Mouse (Mus musculus) lung, embryonic 15.5 days (tissue): Measurements from ENCODE around the gene Pla2g15. TPM values are rescaled to one million over a fixed set of nuclear protein-coding genes. Genes with fewer than 3 reads are reported as not detected.

ENCODE experiments used
- ATAC-seq: fragments of 200-750 bp; cut with Nextera tagmentation; 2 replicates; pipeline ENCODE4 v1.8.0; 2017; ENCODE audit warnings: moderate number of reproducible peaks, borderline replicate concordance; ENCODE audit not compliant: low FRiP score, low TSS enrichment; ENCODE audit errors: extremely low read depth
- H3K27ac ChIP-seq: fragments of 300-500 bp; sonication (generic); 2 replicates; pipeline ENCODE4 v1.5.1; 2015; ENCODE audit warnings: moderate library complexity, mild to moderate bottlenecking, inconsistent platforms
- H3K27me3 ChIP-seq: fragments of 300-500 bp; sonication (generic); 2 replicates; pipeline ENCODE4 v1.6.1; 2015; ENCODE audit warnings: inconsistent platforms
- H3K36me3 ChIP-seq: fragments of 300-500 bp; sonication (generic); 2 replicates; pipeline ENCODE4 v1.6.1; 2015; ENCODE audit warnings: inconsistent platforms
- H3K4me1 ChIP-seq: fragments of 300-500 bp; sonication (generic); 2 replicates; pipeline ENCODE4 v1.6.1; 2015; ENCODE audit warnings: inconsistent platforms
- H3K4me2 ChIP-seq: fragments of 300-500 bp; sonication (generic); 2 replicates; pipeline ENCODE4 v1.6.1; 2015; ENCODE audit warnings: inconsistent platforms, mild to moderate bottlenecking, moderate library complexity
- H3K4me3 ChIP-seq: fragments of 300-500 bp; sonication (generic); 2 replicates; pipeline ENCODE4 v1.5.1; 2015; ENCODE audit warnings: mild to moderate bottlenecking, inconsistent platforms
- H3K9ac ChIP-seq: fragments of 300-500 bp; sonication (generic); 2 replicates; pipeline ENCODE4 v1.6.1; 2015; ENCODE audit warnings: inconsistent platforms
- H3K9me3 ChIP-seq: fragments of 300-500 bp; sonication (generic); 2 replicates; pipeline ENCODE4 v1.6.1; 2016; ENCODE audit warnings: inconsistent platforms
- WGBS: fragments of 180-500 bp; shearing (Covaris S2); methylation state at CpG from one replicate; pipeline ENCODE4 v1.1.7; 2015; 5-methylcytosine and 5-hydroxymethylcytosine counted together
- polyA plus RNA-seq: library from polyadenylated mRNA; unstranded; fragments of >200 nt; fragmentation: Nextera tagmentation; extraction: Ambion mirVana; gene quantifications from 2 replicates; pipeline ENCODE4 v1.2.1, GENCODE M21; 2015

Pla2g15 gene
- polyA plus RNA-seq, 1 experiment from 2014 or later, result 13.7 TPM

- H3K4me3 ChIP-seq, result peak within 1 kb of the TSS; percentile 54
- WGBS, result 1% methylated on average over 86 of the region's 86 CpGs
- H3K36me3 ChIP-seq, result peaks cover 14% of the 10 kb centered on the region
- H3K27me3 ChIP-seq, result peaks cover 37% of the 10 kb centered on the region
- H3K9ac ChIP-seq, result peak within 1 kb of the TSS; percentile 58
- peaks cover 24% of the 10 kb centered on the region for H3K4me1 ChIP-seq
- no peaks in the 10 kb centered on the region for H3K9me3 ChIP-seq
- H3K27ac ChIP-seq, result peak within 1 kb of the TSS; percentile 91
- peak within 1 kb of the TSS; percentile 79 for H3K4me2 ChIP-seq
- peak; percentile 62 for ATAC-seq
These were observed 13.8 kb upstream of the Pla2g15 start, which contains the start of gene Esrp2 for GRCm38 (mm10) chr8:106136156-106137130. TSS of gene Esrp2 (minus strand) at chr8:106136974.

GRCm38 (mm10) chr8:106137218-106137905, 12.8 kb upstream of the Pla2g15 start:
- Histone ChIP-seq H3K4me3 (peak overlapping the region; percentile 54), H3K27ac (peak overlapping the region; percentile 91), H3K9ac (peak overlapping the region; percentile 48), H3K4me2 (peak overlapping the region; percentile 79), H3K36me3 (peaks cover 4% of the 10 kb centered on the region), H3K27me3 (peaks cover 37% of the 10 kb centered on the region), H3K4me1 (peaks cover 24% of the 10 kb centered on the region), H3K9me3 (no peaks in the 10 kb centered on the region)
- WGBS, result 6% methylated on average over 22 of the region's 22 CpGs
- ATAC-seq, result no peak

- Histone ChIP-seq H3K9ac (peak overlapping the region; percentile 48), H3K4me1 (peaks cover 24% of the 10 kb centered on the region), H3K4me3 (peak overlapping the region; percentile 54), H3K27me3 (peaks cover 37% of the 10 kb centered on the region), H3K36me3 (no peaks in the 10 kb centered on the region), H3K9me3 (no peaks in the 10 kb centered on the region), H3K27ac (peak overlapping the region; percentile 91), H3K4me2 (peak overlapping the region; percentile 79)
- WGBS, result under 1% methylated on average over 24 of the region's 24 CpGs
- peak; percentile 33 for ATAC-seq
These were observed 12.2 kb upstream of the Pla2g15 start for GRCm38 (mm10) chr8:106137906-106138477.

DNA sequence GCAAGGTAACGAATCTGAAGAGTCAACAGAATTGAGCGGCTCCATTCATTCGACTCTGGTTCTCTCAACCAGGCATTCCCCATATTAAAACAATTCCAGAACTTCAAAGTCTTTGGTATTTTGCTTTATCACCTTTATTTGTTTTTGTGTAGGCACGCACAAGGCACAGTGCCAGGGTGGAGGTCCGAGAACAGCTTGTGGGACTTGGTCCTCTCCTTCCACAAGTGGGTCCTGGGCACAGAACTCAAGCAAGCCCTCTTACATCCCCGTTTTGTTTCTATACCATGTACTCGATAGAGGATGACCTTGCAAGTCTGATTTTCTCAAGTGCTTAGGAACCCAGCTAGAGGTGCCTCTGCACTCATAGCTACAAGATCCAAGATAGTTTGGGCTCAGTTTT, 11.6 kb upstream of the Pla2g15 start:
- H3K4me2 ChIP-seq, result peak overlapping the region; percentile 79
- H3K27me3 ChIP-seq, result peaks cover 37% of the 10 kb centered on the region
- ATAC-seq, result no peak
- H3K9ac ChIP-seq, result peak overlapping the region; percentile 48
- no peaks in the 10 kb centered on the region for H3K9me3 ChIP-seq
- H3K27ac ChIP-seq, result peak overlapping the region; percentile 91
- WGBS, result 11% methylated on average over 7 of the region's 7 CpGs
- peaks cover 19% of the 10 kb centered on the region for H3K4me1 ChIP-seq
- peak overlapping the region; percentile 54 for H3K4me3 ChIP-seq
- H3K36me3 ChIP-seq, result no peaks in the 10 kb centered on the region

- Histone ChIP-seq H3K27ac (no peak overlapping the region), H3K9ac (no peak overlapping the region), H3K4me3 (no peak overlapping the region), H3K9me3 (no peaks in the 10 kb centered on the region), H3K4me2 (no peak overlapping the region), H3K4me1 (peaks cover 11% of the 10 kb centered on the region), H3K27me3 (peaks cover 29% of the 10 kb centered on the region), H3K36me3 (no peaks in the 10 kb centered on the region)
- ATAC-seq, result no peak
- WGBS, result 55% methylated on average over 5 of the region's 5 CpGs
These were observed 10.0 kb upstream of the Pla2g15 start for GRCm38 (mm10) chr8:106140191-106140590.

GRCm38 (mm10) chr8:106140769-106141168, 9.4 kb upstream of the Pla2g15 start:
- H3K27ac ChIP-seq, result no peak overlapping the region
- H3K9ac ChIP-seq, result no peak overlapping the region
- 11% methylated on average over 13 of the region's 13 CpGs for WGBS
- H3K4me2 ChIP-seq, result no peak overlapping the region
- H3K4me3 ChIP-seq, result no peak overlapping the region
- no peaks in the 10 kb centered on the region for H3K9me3 ChIP-seq
- H3K27me3 ChIP-seq, result peaks cover 23% of the 10 kb centered on the region
- no peaks in the 10 kb centered on the region for H3K36me3 ChIP-seq
- H3K4me1 ChIP-seq, result peaks cover 11% of the 10 kb centered on the region
- ATAC-seq, result no peak

DNA sequence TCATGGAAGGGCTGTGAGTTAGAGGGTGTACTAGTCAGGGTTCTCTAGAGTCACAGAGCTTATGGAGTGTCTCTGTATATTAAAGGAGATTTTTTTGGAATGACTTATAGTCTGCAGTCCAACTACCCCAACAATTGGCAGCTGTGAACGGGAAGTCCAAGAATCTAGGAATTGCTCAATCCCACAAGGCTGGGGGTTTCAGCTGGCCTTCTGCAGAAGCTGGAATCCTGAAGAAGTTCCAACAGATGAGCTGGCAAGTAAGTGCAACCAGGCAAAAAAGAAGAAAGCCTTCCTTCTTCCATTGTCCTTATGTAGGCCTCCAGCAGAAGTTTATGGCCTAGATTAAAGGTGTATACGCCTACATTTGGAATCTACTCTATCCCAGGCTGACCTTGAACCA, 4.9 kb upstream of the Pla2g15 start:
- no peak overlapping the region for H3K9ac ChIP-seq
- no peak overlapping the region for H3K4me3 ChIP-seq
- H3K27me3 ChIP-seq, result no peaks in the 10 kb centered on the region
- no peaks in the 10 kb centered on the region for H3K36me3 ChIP-seq
- H3K4me2 ChIP-seq, result no peak overlapping the region
- 83% methylated on average over 2 of the region's 2 CpGs for WGBS
- ATAC-seq, result no peak
- no peaks in the 10 kb centered on the region for H3K9me3 ChIP-seq
- no peak overlapping the region for H3K27ac ChIP-seq
- H3K4me1 ChIP-seq, result 0 out of 2 replicates have a peak, but pooled peaks cover 2% of the 10 kb centered on the region

- H3K4me1 ChIP-seq, result peaks cover 7% of the 10 kb centered on the region
- H3K9me3 ChIP-seq, result no peaks in the 10 kb centered on the region
- H3K27ac ChIP-seq, result no peak overlapping the region
- no peak overlapping the region for H3K4me3 ChIP-seq
- H3K27me3 ChIP-seq, result no peaks in the 10 kb centered on the region
- no peaks in the 10 kb centered on the region for H3K36me3 ChIP-seq
- no peak overlapping the region for H3K4me2 ChIP-seq
- no peak for ATAC-seq
- no peak overlapping the region for H3K9ac ChIP-seq
- WGBS, result 90% methylated on average over 4 of the region's 4 CpGs
These were observed 4.2 kb upstream of the Pla2g15 start for GRCm38 (mm10) chr8:106146014-106146413.

- Histone ChIP-seq H3K4me1 (peaks cover 13% of the 10 kb centered on the region), H3K27ac (no peak overlapping the region), H3K9ac (no peak overlapping the region), H3K4me2 (no peak overlapping the region), H3K4me3 (no peak overlapping the region), H3K9me3 (no peaks in the 10 kb centered on the region), H3K27me3 (no peaks in the 10 kb centered on the region), H3K36me3 (no peaks in the 10 kb centered on the region)
- ATAC-seq, result no peak
- WGBS, result 71% methylated on average over 6 of the region's 6 CpGs
These were observed 2.2 kb upstream of the Pla2g15 start for GRCm38 (mm10) chr8:106147868-106148565.

GRCm38 (mm10) chr8:106149025-106149424, 1.2 kb upstream of the Pla2g15 start:
- no peak overlapping the region for H3K27ac ChIP-seq
- H3K4me3 ChIP-seq, result no peak overlapping the region
- H3K27me3 ChIP-seq, result no peaks in the 10 kb centered on the region
- H3K9ac ChIP-seq, result no peak overlapping the region
- ATAC-seq, result no peak
- peaks cover 13% of the 10 kb centered on the region for H3K4me1 ChIP-seq
- H3K36me3 ChIP-seq, result no peaks in the 10 kb centered on the region
- no peak overlapping the region for H3K4me2 ChIP-seq
- no peaks in the 10 kb centered on the region for H3K9me3 ChIP-seq
- WGBS, result 86% methylated on average over 6 of the region's 6 CpGs

- ATAC-seq, result 0 out of 2 replicates have a peak, but pooled peaks have one; percentile 2
- Histone ChIP-seq H3K9me3 (no peaks in the 10 kb centered on the region), H3K4me1 (peaks cover 13% of the 10 kb centered on the region), H3K27me3 (no peaks in the 10 kb centered on the region), H3K4me3 (peak overlapping the region; percentile 77), H3K27ac (peak overlapping the region; percentile 52; the same call in 1 of the 2 replicates), H3K9ac (peak overlapping the region; percentile 79), H3K4me2 (peak overlapping the region; percentile 78), H3K36me3 (no peaks in the 10 kb centered on the region)
- 13% methylated on average over 8 of the region's 8 CpGs for WGBS
These were observed 428 bp downstream of the Pla2g15 start for GRCm38 (mm10) chr8:106150653-106151000.
